Mouse (Mus musculus) kidney, postnatal 4 days (tissue): ENCODE results near the gene Il4.

Experiments
- DNase-seq, 2 experiments: peaks; one replicate each; pipeline ENCODE4 v3.0.0; 2021; ENCODE audit warnings: mixed read lengths in 2 of 2

The Il4 gene

GRCm38 (mm10) chr11:53618619-53619198, at the start of gene Il4:
Il4 (minus strand) TSS chr11:53618669.
- DNase-seq: no peak

DNA sequence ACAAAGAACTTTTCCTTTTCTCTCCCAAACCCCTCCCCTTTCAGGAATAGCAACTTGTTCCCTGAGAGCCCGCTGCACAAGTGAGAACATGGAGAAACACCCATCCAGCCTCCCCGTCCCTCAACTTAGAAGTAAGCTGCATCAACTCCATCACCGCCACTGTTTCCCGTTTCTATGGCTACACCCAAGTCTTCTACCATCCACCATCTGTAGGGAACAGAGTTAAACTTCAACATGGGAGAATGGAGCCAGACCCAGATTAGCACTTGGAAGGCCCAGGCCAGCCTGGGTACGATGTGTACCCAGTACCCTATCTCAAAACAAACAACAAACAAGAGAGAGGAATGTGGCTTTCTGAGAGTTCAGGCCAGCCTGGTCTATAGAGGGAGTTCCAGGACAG, 45.6 kb upstream of the Il4 start:
- no peak for DNase-seq

GRCm38 (mm10) chr11:53662794-53663674, 44.6 kb upstream of the Il4 start:
- no peak for DNase-seq

GRCm38 (mm10) chr11:53657828-53658227, 39.4 kb upstream of the Il4 start:
- DNase-seq: no peak

GRCm38 (mm10) chr11:53657381-53657780, 38.9 kb upstream of the Il4 start:
- DNase-seq: no peak

- DNase-seq: no peak
Measured at GRCm38 (mm10) chr11:53656558-53657202, 38.2 kb upstream of the Il4 start.

DNA sequence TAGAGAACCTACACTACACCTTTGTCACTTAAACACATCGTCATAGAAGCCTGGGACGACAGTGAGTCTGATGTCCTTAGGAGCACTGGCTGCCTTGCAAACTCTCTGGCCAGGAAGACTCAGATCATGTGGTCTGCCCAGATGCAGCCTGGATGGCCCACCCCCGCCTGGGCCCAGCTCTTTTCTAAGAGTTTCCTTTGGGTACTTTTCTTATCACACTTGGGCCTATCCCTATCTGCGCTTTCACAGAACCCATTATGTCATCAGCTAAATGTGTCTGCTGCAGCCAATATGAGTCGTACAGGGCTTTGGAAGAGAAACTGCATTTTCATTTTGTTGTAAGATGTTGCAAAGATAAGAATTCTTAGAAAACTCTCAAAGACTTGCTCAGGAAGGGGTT, 36.6 kb upstream of the Il4 start:
- DNase-seq: no peak

- no peak for DNase-seq
Measured at GRCm38 (mm10) chr11:53652427-53652826, 34.0 kb upstream of the Il4 start.

- DNase-seq: no peak
Measured at GRCm38 (mm10) chr11:53651441-53651840, 33.0 kb upstream of the Il4 start.

DNA sequence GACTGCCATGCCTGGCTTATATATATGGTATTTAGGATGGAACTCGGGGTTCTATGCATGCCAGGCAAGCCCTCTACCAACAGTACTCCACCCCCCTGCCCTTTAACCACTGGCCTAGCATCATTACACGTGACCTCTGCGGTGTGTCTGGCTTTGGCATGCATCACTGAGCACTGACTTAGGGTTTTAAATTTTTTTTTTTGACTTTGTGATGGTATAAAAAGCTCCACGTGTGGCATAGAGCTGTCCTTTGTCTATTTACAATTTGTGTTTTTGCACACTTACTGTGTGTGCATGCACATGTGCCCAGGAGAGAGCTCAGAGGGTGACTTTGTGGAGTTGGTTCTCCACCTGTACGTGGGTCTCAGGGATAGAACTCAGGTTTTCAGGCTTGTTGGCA, 25.5 kb upstream of the Il4 start:
- no peak for DNase-seq

DNA sequence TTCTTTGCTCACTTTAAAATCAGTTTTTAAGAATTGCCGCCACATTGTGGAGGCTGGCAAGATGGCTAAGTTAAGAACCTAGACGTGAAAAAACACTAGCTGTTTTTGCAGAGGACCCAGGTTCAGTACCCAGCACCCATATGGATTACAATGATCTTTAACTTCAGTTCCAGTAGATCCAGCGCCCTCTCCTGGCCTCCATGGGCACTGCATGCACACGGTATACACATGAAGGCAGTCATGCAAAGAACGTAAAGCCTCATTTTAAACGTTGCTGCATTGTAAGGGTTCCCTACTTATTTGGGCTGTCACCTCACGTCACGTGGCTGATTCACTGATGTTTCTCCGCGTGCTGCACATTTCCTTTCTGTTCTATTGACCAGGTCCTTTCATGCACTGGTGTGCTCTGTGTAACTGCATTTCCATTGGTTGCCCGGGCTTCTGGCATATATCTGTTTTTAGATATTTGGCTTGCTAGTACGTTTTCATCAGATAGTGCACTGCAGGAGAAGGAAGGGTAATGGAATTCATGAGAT, 24.3 kb upstream of the Il4 start:
- DNase-seq: peak in 1 of 2 experiments; percentile 27

DNA sequence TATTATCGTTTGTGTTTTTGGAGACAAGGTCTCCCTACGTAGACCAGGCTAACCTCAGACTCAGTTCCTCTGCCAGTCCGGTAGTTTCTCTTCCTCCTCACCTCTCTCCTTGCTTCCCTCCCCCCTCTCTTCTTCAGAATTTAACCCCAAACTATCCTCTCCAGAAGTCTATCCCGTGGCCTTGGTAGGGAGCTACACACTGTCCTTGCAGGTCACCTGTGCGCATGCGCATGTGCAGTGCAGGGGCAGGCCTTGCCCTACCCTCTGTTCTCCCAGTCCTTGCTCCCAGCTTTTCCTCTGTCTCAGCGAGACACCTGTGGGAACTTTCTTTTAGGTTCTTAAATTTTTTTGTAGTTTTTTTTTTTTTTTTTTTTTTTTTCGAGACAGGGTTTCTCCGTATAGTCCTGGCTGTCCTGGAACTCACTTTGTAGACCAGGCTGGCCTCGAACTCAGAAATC, 19.4 kb upstream of the Il4 start:
- no peak for DNase-seq

DNA sequence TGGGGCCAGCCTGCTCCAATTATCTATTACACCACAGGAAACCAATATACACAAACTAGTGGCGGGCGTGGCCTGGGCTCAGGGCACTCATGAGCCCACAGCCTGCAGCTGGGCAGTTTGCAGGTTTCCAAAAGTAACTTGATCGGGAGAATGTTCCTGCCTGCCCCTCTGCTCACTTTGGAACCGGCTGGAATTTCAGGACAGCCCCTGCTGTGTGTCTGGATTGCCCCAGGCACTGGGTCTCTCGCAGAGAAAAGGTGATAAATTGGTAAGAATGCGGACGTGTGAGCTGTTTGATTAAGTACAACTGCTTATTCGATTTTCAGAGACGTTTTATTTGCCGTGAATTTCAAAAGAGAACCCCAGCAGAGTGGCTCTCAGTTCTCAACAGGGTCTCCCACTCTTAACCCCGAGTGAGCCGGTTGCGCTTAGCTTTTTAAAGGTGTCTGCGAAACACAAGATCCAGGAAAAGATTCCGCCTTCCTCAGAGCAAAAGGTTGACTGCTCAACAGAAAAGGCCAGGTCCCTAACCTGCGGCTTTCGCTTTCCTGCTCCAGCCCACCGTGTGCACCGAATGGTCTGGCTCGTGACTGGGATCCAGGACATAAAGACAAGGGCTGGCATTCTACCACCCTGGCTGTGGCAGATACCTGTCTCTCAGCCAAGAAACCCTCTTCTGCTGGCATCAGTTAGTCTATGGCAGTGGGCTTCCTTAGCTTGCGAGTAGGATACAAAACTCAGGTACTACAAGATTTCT, 18.8 kb upstream of the Il4 start:
- DNase-seq: no peak

- DNase-seq: peak; percentile 50 to 54
Measured at GRCm38 (mm10) chr11:53636183-53636646, 17.7 kb upstream of the Il4 start.

DNA sequence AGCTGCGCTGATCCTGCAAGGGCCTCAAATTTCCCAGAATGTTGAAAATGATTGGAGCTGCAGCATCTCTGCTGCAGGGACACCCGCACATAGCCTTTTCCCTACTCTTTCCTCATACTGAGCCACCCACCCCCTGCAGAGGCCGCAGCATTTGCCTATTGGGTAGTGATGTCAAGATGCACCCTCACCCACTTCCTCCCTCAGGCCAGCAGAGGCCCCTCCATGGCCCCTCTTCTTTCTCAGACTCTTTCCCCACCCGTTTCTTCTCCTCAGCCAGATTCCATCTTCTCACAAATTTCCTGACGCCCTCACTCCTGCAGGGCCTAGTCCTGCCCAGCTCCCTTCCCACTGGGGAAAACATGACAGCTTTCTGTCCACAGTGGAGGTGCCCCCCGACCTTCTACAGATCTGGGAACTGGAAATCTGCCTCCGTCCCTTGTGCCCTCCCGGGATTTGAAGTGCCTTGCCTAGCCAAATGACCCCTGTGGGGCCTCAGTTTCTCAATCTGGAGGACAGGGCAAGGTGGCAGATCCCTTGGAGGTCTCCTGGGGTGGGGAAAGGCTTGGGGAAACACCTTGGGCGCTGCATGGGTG, 17.2 kb upstream of the Il4 start:
- no peak for DNase-seq

DNA sequence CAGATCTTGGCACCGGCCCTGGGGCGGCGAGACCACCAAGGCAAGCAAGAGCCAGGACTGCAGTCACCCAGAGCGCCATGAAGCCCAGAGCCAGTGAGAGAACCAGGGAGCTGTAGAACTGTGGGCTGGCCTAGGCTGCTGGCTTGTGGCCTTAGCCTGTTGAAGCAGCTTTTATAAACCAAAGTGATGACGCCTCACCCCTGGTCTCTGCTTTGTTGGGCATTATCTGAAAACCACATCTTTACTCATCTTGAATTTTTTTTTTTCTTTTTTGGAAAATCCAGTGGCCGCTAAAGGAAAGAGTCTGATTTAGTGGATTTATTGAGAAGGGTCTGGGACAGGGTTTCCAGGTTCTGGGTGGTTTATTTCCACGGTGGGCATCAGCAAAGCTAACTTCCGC, 16.1 kb upstream of the Il4 start, which contains the start of gene Il13:
TSS of gene Il13 (minus strand) at position 147 of the 400 bp plus-strand sequence.
- no peak for DNase-seq

DNA sequence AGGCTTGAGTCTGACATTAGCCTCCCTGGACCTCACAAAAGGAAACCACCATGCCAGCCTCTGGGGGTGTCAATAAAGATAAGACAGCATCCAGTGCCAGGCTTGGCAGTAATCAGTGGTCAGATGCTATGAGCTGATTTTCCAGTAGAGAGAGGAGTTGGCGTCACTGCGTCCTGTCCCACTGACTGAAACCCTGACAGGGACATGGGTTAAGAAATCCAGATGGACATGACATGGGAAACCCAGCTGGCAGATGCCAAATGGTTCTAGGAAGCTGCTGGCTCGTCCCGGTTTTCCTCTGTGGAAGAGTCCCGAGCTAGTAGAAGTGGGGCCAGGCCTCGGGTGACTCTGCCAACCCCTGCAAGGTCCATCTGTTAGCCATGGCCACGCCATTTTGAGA, 15.2 kb upstream of the Il4 start:
- DNase-seq: no peak

DNA sequence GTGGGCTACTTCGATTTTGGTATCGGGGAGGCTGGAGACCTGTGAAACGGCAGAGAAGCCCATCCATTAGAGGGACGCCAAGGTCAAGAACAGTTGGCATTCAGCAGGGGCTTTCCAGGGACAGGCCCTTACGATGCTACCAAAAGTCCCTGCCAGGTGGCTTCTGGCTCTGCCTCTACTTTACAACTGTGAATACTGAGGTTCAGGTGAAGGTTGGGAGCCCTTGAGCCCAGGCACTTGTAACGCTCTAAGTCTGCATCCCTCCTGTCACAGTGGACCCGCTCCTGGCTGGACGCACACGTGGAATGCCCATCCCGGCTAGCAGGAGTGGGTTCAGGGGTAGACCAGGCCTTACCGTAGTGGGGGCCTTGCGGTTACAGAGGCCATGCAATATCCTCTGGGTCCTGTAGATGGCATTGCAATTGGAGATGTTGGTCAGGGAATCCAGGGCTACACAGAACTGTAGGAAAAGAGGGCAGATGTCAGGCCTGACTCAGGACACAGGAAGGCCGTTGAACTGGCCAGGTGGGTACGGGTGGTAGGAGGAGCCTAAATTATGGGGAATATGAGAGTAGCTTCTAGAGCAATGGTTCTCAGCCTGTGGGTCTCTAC, 13.8 kb upstream of the Il4 start:
- peak; percentile 36 to 49 for DNase-seq

GRCm38 (mm10) chr11:53627859-53628258, 9.4 kb upstream of the Il4 start:
- DNase-seq: peak; percentile 82 to 86

DNA sequence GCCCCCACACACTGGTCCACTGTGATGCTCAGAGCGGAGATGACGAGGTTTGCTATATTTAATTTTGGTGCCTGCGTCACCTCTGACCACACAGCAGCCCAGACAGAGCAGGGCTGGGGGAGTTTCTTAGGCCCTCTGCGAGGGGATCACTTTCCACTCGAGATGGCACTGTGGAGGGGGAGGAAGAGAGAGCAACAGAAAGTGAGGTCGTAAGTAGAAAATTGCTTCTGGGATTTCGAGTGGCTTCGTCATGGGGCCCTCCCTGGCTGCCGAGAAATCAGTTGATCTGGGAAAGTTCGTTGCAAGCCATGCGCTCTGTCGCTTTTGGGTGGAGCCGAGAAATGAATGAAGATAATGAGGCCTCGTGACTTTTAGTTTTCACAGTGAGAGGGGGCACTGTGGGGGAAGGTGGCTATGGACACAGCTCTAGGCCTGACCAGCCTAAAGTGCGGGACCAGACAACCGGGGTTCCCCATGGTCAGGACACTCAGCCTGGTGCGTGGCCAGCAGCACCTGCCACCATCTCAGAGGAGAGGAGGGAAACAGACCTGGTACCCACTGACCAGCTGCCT, 8.4 kb upstream of the Il4 start:
- no peak for DNase-seq

DNA sequence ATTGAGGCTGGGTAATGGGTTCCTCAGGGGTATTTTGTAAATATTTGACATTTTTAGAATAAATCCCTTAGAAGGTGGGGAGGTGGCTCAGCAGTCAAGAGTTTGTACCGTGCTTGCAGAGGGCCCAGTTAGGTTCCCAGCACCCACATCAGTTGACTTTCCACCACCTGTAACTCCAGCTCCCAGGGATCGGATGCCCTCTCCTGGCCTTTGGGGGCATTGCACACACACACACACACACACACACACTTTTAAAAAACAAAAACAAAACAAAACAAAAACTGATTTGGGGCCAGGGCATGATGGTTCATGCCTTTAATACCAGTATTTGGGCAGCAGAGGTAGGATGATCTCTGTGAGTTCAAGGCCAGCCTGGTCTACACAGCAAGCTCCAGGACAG, 5.7 kb upstream of the Il4 start:
- DNase-seq: no peak
